Mouse (Mus musculus): ENCODE measurements around the gene Prss21. TPM values are rescaled to one million over a fixed set of nuclear protein-coding genes. Genes with fewer than 3 reads are reported as not detected.
"Not testable (repeated sequence)": the region's sequence is repeated elsewhere in the genome, so short reads cannot be mapped to it uniquely, and the experiment has no call there.

Prss21 gene
- total RNA-seq, 1 experiment from 2014 or later, result not detected

DNA sequence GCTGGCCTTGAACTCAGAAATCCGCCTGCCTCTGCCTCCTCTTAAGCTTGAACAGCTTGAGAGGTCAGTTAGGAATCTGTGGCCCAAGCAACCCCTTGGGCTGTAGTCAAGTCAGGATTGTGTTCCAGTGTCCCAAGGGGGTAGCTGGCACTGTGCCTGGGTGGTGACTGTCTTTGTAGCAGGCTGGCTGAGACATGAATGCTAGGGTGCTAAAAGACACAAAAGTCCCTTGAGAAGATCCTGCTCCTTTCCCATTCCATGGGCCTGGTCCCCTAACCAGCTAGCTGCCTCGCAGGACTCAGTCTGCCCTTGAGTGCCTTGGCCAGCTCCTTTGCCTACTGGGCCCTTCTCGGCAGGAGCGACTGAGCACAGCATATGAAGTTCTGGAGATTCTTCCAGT is 4.9 kb upstream of the Prss21 start:
- peak; percentile 65 for DNase-seq

- peak; percentile 63 for DNase-seq
These were observed 657 bp downstream of the Prss21 start for GRCm38 (mm10) chr17:23868513-23868912.

DNA sequence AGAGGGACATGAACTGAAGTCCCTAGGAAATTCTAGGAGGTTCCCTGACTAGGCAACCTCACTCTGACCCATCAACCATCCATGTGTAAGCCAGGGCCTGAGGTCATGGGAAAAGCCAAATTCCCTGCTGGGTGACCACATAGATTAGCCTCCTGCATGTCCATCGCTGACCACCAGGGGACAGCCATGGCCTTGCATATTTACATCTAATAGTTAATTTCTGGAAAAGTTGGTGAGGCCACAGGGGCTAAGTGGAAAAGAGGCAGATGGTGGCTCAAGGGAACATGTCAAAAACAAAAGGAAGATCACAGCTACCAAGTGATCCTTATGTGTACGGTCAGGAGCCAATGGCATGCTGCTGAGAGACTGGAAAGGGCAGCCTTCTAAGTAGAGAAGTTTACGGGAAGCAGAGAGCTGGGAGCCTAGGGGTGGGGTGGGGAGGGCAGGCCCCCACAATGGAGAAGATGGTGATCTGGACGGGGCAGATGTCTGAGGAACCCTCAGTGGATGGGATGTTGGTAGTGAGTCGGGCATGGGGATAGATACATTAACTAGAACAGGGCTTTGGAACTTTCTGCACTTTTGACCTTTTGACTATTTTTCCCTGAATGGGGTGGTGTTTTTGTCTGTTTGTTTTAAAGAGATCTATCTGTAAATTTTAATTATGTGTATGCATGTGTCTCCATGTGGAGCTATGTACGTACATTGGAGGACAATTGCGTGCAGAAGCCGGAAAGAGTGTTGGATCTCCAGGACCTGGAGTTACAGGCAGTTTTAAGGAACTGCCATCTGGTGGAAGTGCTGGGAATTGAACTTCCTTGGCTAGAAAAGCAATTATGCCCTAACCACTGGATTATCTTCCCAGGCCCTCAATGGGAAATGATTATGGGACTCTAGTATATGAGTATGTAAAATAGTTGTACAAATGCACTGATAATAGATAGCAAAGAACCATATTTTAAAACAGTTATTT is 6.3 kb downstream of the Prss21 start:
- peak; percentile 65 for DNase-seq

DNA sequence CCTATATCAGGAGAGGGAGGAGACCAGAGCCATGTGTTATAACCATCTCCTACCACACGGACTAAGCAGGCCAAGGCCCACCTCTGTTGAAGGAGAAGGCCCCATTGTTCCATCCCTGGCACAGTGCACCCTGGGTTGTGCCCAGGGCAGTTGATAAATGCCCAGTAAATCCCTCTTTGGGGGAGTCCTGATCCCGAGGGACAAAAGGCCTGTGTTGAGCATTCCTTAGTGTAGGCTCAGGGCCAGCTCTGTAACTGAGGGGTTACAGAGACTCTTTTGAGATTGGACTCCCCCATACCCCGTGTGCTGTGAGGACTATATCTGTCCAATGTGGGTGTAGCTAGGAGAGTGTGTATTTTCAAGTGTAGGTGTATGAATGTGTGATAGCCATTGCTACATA is 8.9 kb downstream of the Prss21 start:
- no peak for DNase-seq

GRCm38 (mm10) chr17:23877166-23877565 is 9.3 kb downstream of the Prss21 start:
- DNase-seq, result no peak

DNA sequence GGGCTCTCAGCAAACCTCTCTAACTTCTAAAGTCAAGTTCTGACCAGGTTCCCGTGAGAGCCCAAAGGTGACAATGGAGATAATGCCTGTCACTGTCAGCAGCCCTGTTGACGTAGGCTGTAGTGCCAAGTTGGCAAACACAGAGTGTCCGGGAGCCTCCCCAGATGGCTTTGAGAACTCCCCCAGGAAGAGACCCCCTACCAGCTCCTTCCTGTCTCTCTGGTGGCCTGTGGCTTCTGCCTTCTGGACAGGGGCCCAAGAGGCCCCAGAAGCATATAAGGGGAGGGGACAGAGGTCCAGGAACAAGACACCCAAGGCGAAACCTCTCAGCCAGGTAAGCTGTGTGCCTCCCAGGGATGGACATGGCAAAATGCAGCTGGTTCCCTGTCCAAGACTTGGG is 12.7 kb downstream of the Prss21 start, which contains the start of the genes Dcpp1 and Dcpp2:
Gene Dcpp1, plus strand, starts transcription at position 301 of the 400 bp plus-strand sequence.
Gene Dcpp2, plus strand, starts transcription at position 305 of the 400 bp plus-strand sequence.
- DNase-seq, result not testable (repeated sequence)

GRCm38 (mm10) chr17:23917158-23917557 is 49.3 kb downstream of the Prss21 start, which contains the start of gene Dcpp3:
Gene Dcpp3 (plus strand): TSS chr17:23917458.
- not testable (repeated sequence) for DNase-seq

Small RNA genes within 50 kb of the gene (microRNA-seq; reads per million reads assigned to microRNA genes)
- 0.38 to 2.6 reads per million in 2 experiments for gene Mir5125

Other genes with a start within 250 kb of the Prss21 start
- 0.37 and 0.53 TPM in 2 replicates for gene Mmp25, start 222.8 kb upstream of the Prss21 start, total RNA-seq (2021)
- not detected in 2 replicates for gene Bicdl2, start 207.6 kb upstream of the Prss21 start, total RNA-seq (2021)
- gene Hcfc1r1, start 194.5 kb upstream of the Prss21 start, total RNA-seq (2021), result 158 and 163 TPM in 2 replicates
- 25.2 and 26.3 TPM in 2 replicates for gene Thoc6, start 194.2 kb upstream of the Prss21 start, total RNA-seq (2021)
- 85.2 and 119 TPM in 2 replicates for gene Tnfrsf12a, start 190.6 kb upstream of the Prss21 start, total RNA-seq (2021)
- 0.30 TPM in 1 of 2 replicates, not detected in the other for gene Cldn6, start 188.8 kb upstream of the Prss21 start, total RNA-seq (2021)
- not detected in 2 replicates for gene Cldn9, start 184.0 kb upstream of the Prss21 start, total RNA-seq (2021)
- 1.9 and 3.8 TPM in 2 replicates for gene 1520401A03Rik, start 145.3 kb upstream of the Prss21 start, total RNA-seq (2021)
- gene Pkmyt1, start 141.7 kb upstream of the Prss21 start, total RNA-seq (2021), result 9.7 and 11.3 TPM in 2 replicates
- 11.3 and 14.3 TPM in 2 replicates for gene Paqr4, start 127.2 kb upstream of the Prss21 start, total RNA-seq (2021)
- gene Kremen2, start 122.2 kb upstream of the Prss21 start, total RNA-seq (2021), result not detected in 2 replicates
- 44.4 and 46.4 TPM in 2 replicates for gene Flywch1, start 96.5 kb upstream of the Prss21 start, total RNA-seq (2021)
- 6.5 and 9.8 TPM in 2 replicates for gene Flywch2, start 82.0 kb upstream of the Prss21 start, total RNA-seq (2021)
- 515 and 599 TPM in 2 replicates for gene Srrm2, start 77.5 kb upstream of the Prss21 start, total RNA-seq (2021)
- 376 and 380 TPM in 2 replicates for gene Elob, start 38.9 kb upstream of the Prss21 start, total RNA-seq (2021)
- gene Prss33, start 32.0 kb upstream of the Prss21 start, total RNA-seq (2021), result not detected in 2 replicates
- gene Prss32, start 24.2 kb upstream of the Prss21 start, total RNA-seq (2021), result not detected in 2 replicates
- gene Prss41, start 23.9 kb upstream of the Prss21 start, total RNA-seq (2021), result 0.56 TPM in 1 of 2 replicates, not detected in the other
- gene Dcpp1, start 12.8 kb downstream of the Prss21 start, total RNA-seq (2021), result not detected in 2 replicates
- gene Dcpp2, start 12.8 kb downstream of the Prss21 start, total RNA-seq (2021), result not detected in 2 replicates
- not detected in 2 replicates for gene Dcpp3, start 49.4 kb downstream of the Prss21 start, total RNA-seq (2021)
- gene Sbp, start 73.6 kb downstream of the Prss21 start, total RNA-seq (2021), result not detected in 2 replicates
- gene Sbpl, start 87.2 kb downstream of the Prss21 start, total RNA-seq (2021), result not detected in 2 replicates
- gene Prss30, start 112.5 kb downstream of the Prss21 start, total RNA-seq (2021), result 0.34 and 0.37 TPM in 2 replicates
- gene Prss22, start 130.0 kb downstream of the Prss21 start, total RNA-seq (2021), result not detected in 2 replicates
- 0.41 and 1.6 TPM in 2 replicates for gene Prss27, start 170.1 kb downstream of the Prss21 start, total RNA-seq (2021)
- gene Kctd5, start 205.4 kb downstream of the Prss21 start, total RNA-seq (2021), result 19.1 and 21.9 TPM in 2 replicates